Mouse (Mus musculus) Patski (cell line): ENCODE measurements around the gene Srsf1. TPM values are rescaled to one million over a fixed set of nuclear protein-coding genes. Genes with fewer than 3 reads are reported as not detected.

Experiments used
- ATAC-seq: fragments of 100-300 bp; one replicate; pipeline ENCODE4 v1.8.0; 2021
- CTCF ChIA-PET: fragments of 350-600 bp; sonication (Branson Sonifier 250); formaldehyde crosslinking; loops from one replicate; lab custom pipeline; 2022; ENCODE audit warnings: inconsistent platforms; lab: Charles Lee
- POLR2A ChIA-PET: fragments of 350-600 bp; sonication (Branson Sonifier 250); formaldehyde crosslinking; loops from one replicate; lab custom pipeline; 2022; ENCODE audit warnings: antibody characterized with exemption, inconsistent platforms; lab: Charles Lee
- DNase-seq: peaks from one replicate; pipeline ENCODE4 v3.0.0-alpha.2; 2011; ENCODE audit warnings: low read depth, low spot score
- H3K27me3 ChIP-seq: fragments of 371-371 bp; one replicate; pipeline ENCODE4 v1.5.1; 2021
- CTCF ChIP-seq: fragments of 100-300 bp; IDR thresholded peaks from one replicate; pipeline ENCODE4 v1.5.1; 2021
- in situ Hi-C: fragments of 300-500 bp; cut with MboI; formaldehyde crosslinking; loops from 3 replicates; pipeline ENCODE4 v1.11.1; 2018; ENCODE audit warnings: low pct_unique_long_range_greater_than_20kb, mixed read lengths
- polyA plus RNA-seq: library from polyadenylated mRNA; unstranded; gene quantifications from one replicate; pipeline ENCODE4 v1.2.3, GENCODE M21; 2021

The Srsf1 gene
- polyA plus RNA-seq, 1 experiment from 2014 or later = 301 TPM

DNA sequence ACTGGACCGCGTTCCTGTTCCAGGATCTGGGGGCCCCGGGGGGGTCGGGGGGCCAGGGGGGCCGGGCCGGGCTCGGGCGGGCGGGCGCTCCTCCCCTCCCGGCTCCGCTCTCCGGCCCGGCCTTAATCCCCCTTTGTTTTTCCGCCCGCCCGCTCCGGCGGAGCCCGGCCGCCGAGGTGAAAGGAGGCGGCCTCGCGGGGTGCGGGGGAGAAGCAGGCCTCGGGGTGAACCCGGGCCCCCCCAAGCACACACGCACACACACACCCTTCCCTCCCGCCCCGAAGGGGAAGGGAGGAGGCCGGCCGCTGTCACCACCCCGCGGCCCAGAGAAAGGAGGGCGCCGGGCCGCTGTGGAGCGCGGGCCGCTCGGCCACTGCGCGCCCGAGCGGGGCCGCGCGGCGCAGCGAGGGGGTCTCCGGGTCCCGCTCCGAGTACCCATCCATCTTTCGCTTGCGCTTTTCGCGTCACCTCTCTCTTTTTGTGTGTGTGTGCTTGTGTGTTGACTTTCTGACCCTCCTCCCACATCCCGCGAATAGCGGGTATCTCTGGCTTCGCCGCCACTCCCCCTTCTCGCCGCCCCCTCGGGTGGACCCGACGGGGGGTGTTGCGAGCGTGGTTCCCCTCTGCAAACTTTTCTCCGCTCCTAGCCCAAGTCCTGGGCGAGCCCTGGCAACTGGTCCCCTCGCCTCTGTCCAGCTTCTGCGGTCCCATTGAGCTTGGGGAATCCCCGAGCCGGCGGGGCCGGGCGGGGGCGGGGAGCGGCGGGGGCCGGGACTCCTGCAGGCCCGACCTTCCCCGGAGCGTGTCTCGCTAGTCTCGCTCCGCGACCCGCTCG is 21.5 kb downstream of the Srsf1 start:
- no peak for TF ChIP-seq CTCF
- ChIA-PET POLR2A (interaction anchor here (0.7 to 3.1 kb wide), 5 partner anchors 9 to 199 kb away, joined by 3 to 20 read pairs (median 4); no protein-coding TSS in a partner anchor), CTCF (interaction anchor here (0.8 to 4.9 kb wide), 6 partner anchors 10 to 128 kb away, joined by 3 to 27 read pairs (median 8); no protein-coding TSS in a partner anchor)
- DNase-seq (no peak), ATAC-seq (peak; percentile 58)
- in situ Hi-C loops = no loop called here
- H3K27me3 ChIP-seq = no peaks in the 10 kb centered on the region

DNA sequence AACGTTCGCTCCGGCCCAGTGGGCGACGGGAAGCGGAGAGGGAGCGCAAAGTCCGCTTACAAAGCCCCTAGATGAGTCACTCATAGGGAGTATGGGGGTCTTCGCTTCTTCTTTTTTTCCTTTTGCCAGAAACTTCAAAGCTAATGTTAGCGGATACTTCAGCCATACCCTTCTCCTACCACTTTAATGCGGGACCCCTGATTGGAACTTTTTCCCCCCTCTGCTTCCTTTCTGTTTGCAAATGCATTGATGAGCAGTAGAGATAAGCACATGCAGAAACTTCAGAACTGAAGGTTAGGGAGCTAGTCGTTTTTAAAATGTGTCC is 22.0 kb downstream of the Srsf1 start:
- no peak for ATAC-seq
- no peak for TF ChIP-seq CTCF
- POLR2A ChIA-PET = interaction anchor here (0.6 to 3.1 kb wide), 7 partner anchors 10 to 119 kb away, joined by 3 to 20 read pairs (median 4); no protein-coding TSS in a partner anchor
- H3K27me3 ChIP-seq = no peaks in the 10 kb centered on the region
- no peak for DNase-seq
- in situ Hi-C loops = no loop called here
- CTCF ChIA-PET = interaction anchor here (0.6 to 4.9 kb wide), 8 partner anchors 10 to 127 kb away, joined by 3 to 27 read pairs (median 6); no protein-coding TSS in a partner anchor

DNA sequence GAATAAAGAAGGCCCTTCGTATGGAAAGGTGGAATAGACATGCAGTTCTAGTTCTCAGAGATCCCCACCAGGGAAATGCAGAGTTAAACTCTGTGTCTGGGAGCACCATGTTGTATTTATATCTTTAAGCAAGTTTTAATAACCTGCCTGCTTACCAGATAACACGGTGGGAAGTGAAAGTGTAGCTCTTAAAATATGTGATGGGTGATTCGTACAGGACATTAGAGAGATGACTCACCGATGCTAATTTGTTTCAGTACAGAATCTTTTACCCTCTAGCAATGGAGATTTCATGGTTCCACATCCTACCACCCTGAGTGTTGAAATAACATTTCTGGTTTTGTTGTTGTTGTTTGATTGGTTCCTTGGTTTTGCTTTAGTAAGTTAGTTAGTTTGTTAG is 23.2 kb downstream of the Srsf1 start:
- no peaks in the 10 kb centered on the region for H3K27me3 ChIP-seq
- no peak for TF ChIP-seq CTCF
- ATAC-seq (no peak), DNase-seq (no peak)
- CTCF ChIA-PET = interaction anchor here (1.0 to 4.9 kb wide), 14 partner anchors 11 to 153 kb away, joined by 3 to 27 read pairs (median 5); partner anchors contain the start of gene Mrps23
- in situ Hi-C loops = no loop called here
- POLR2A ChIA-PET = interaction anchor here (0.6 to 3.1 kb wide), 10 partner anchors 9 to 134 kb away, joined by 3 to 20 read pairs (median 4); partner anchors contain the start of gene Mrps23

DNA sequence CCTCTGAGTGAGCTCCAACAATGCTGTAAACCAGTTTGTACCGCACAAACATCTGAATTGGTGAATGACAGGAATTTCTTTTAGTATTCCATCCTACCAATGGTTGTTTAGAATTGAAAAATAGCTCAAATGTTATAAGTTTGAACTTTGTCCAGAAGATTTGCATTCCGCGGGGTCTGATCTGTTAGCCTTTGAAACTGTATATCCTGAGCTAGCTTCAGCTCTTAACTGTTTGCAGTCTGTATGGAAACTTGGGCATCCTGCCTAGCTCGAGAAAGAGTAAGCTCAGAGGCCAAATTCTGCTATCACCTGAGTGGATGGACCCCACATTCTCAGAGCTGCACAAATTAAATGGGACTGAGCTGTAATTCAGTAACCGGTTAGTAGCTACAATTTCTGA is 23.9 kb downstream of the Srsf1 start:
- ATAC-seq (no peak), DNase-seq (no peak)
- TF ChIP-seq CTCF = no peak
- ChIA-PET CTCF (interaction anchor here (1.0 to 4.9 kb wide), 17 partner anchors 9 to 152 kb away, joined by 3 to 27 read pairs (median 4); partner anchors contain the start of gene Mrps23), POLR2A (interaction anchor here (0.6 to 3.0 kb wide), 8 partner anchors 13 to 881 kb away, joined by 3 to 11 read pairs (median 4); partner anchors contain the start of gene Mrps23)
- in situ Hi-C loops = no loop called here
- H3K27me3 ChIP-seq = no peaks in the 10 kb centered on the region

DNA sequence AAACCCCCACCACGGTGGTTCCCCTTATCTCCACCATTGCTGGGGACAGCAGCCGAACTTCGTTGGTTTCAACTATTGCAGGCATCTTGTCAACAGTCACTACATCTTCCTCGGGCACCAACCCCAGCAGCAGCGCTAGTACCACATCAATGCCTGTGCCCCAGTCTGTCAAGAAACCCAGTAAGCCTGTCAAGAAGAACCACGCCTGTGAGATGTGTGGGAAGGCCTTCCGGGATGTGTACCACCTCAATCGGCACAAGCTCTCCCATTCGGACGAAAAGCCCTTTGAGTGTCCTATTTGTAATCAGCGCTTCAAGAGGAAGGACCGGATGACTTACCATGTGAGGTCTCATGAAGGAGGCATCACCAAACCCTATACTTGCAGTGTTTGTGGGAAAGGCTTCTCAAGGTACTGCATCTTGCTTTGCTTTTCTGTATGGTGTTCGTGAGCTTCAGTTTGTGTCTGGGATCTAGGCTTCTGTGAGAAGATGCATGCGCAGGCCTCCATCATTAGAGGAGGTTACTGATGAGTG is 26.2 kb downstream of the Srsf1 start:
- ChIA-PET POLR2A (interaction anchor here (1.7 kb wide), 1 partner anchor 11 kb away, joined by 5 read pairs; no protein-coding TSS in a partner anchor), CTCF (interaction anchor here (4.9 kb wide), 1 partner anchor 88 kb away, joined by 27 read pairs; no protein-coding TSS in a partner anchor)
- no peaks in the 10 kb centered on the region for H3K27me3 ChIP-seq
- no peak for DNase-seq
- in situ Hi-C loops = no loop called here
- no peak for ATAC-seq
- TF ChIP-seq CTCF = no peak

DNA sequence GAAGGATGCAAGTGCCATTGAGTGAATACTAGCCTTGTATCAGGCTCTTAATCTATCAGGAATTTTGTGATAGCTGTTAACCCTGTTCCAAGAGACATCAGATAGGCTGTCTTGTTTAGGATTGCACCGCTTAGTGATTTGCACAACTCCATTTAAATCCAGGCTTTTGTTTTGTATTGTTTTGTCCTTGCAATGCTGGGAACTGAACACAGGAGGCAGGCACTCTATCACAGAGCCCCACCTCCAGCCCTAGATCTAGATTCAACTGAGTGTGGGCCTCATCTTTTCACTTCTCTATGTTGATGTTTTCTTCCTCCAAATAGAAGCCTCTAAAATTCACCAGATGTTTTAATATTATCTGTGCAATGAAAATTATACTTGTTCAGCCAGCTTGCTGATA is 28.5 kb downstream of the Srsf1 start:
- POLR2A ChIA-PET = no interaction called here
- no peaks in the 10 kb centered on the region for H3K27me3 ChIP-seq
- CTCF ChIA-PET = no interaction called here
- ATAC-seq = no peak
- peak; percentile 40 for TF ChIP-seq CTCF
- in situ Hi-C loops = no loop called here
- DNase-seq = no peak

DNA sequence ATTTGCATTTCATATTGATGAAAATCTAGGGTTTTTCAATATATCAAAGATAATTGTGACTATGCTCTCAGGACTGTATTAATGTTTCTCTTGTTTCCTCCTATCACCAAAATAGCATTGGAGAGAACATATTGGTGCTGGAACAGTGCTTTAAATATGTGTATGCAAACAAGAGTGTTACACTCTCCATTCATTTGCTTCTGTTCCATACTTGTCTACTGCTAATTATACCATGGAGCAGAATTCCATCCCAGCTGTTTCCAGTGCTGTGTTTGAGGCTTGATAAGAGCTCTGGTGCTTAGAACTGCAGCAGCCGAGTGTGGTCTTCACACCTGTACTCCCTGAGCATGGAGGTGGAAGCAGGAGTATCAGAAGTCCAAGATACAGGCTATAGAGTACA is 29.2 kb downstream of the Srsf1 start:
- TF ChIP-seq CTCF = no peak
- ChIA-PET POLR2A (no interaction called here), CTCF (no interaction called here)
- no peak for DNase-seq
- in situ Hi-C loops = no loop called here
- no peak for ATAC-seq
- H3K27me3 ChIP-seq = no peaks in the 10 kb centered on the region

DNA sequence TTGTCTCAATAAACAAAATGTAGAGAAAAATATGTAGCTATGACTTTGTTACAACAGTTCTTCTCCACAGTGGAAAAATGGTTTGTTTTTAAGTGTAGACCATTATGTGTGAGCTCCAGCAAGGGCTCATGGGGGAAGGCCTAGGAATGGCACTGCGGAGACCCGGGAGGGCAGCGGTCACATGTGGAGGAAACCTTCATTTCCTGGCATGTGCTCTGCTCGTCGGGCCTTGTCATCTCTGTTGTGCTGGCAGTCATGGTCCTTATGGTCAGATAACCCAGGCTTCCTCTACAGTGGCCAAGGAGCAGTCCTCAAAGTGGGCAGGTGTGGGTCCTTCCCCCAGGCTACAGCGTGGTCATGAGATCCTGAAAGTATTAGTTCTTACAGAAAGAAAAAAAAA is 36.5 kb downstream of the Srsf1 start:
- no peaks in the 10 kb centered on the region for H3K27me3 ChIP-seq
- TF ChIP-seq CTCF = no peak
- no peak for DNase-seq
- in situ Hi-C loops = no loop called here
- ATAC-seq = no peak
- POLR2A ChIA-PET = interaction anchor here (1.0 to 1.4 kb wide), 2 partner anchors 11 to 13 kb away, joined by 4 to 5 read pairs; no protein-coding TSS in a partner anchor
- CTCF ChIA-PET = interaction anchor here (0.6 to 1.9 kb wide), 5 partner anchors 8 to 104 kb away, joined by 3 to 6 read pairs (median 4); no protein-coding TSS in a partner anchor

DNA sequence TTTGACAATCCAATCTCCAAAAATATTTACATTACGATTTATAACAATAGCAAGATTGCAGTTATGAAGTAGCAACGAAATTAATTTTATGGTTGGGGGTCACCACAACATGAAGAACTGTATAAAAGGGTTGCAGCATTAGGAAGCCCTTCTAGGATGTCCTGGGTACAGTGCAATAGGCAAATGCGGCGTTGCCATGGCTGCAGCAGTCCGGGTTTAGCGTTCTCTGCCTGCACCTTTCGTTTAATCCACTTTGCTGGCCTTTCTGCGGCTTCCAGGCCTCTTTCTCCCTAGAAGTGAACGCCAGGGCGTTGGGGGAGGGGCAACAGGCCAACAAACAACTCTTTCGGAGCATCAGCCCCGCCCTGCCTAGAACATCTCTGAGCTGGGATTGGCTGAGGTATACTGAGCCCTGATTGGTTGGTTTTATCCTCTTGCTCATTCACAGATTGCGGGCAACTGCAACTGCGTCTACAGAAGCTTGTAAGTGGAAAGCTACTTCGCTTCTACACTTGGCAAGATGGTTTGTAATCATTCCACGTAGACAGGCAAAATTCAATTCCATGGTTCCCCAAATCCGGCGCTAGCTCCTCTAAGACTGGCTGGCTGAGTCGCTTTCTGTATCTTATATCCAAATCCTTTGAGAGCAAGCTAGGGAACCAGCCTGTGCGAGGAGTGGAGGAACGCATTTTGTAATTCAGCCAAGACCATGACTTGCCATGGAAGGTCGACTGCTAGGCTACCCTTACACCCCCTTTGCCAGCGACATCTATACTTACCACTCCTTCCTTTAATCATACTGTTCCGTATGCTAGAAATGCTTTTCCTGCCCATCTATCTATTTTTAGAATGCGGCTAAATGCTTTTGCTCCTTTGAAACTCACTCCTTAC is 39.8 kb downstream of the Srsf1 start:
- ATAC-seq = peak; percentile 70
- ChIA-PET CTCF (interaction anchor here (1.0 to 1.4 kb wide), 3 partner anchors 16 to 109 kb away, joined by 3 to 9 read pairs (median 3); no protein-coding TSS in a partner anchor), POLR2A (no interaction called here)
- in situ Hi-C loops = no loop called here
- DNase-seq = no peak
- H3K27me3 ChIP-seq = no peaks in the 10 kb centered on the region
- no peak for TF ChIP-seq CTCF

DNA sequence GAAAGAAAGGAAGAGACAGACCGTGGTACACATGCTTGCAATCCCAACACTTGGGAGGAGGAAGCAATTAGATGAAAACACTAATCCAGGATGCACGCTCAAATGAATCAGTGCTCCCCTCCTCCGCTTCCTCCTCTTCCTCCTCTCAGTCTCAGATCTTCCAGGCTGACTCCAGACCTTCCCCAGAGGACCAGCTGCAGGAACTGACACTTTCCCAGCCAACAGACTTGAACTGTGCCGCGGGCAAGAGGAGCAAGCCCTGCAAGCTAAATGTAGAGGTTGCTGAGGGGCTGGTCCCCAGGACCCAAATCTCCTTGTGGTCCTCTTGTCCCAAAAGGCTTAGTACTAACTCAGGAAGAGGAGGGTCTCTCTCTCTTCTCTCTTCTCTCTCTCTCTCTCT is 42.0 kb downstream of the Srsf1 start:
- no peaks in the 10 kb centered on the region for H3K27me3 ChIP-seq
- in situ Hi-C loops = no loop called here
- POLR2A ChIA-PET = interaction anchor here (0.8 to 2.6 kb wide), 3 partner anchors 9 to 18 kb away, joined by 3 to 10 read pairs (median 4); no protein-coding TSS in a partner anchor
- TF ChIP-seq CTCF = no peak
- no peak for DNase-seq
- CTCF ChIA-PET = interaction anchor here (0.5 kb wide), 1 partner anchor 31 kb away, joined by 3 read pairs; no protein-coding TSS in a partner anchor
- ATAC-seq = no peak
